Mouse (Mus musculus) G1E (cell line): ENCODE measurements around the gene Ldlrad3. TPM values are rescaled to one million over a fixed set of nuclear protein-coding genes. Genes with fewer than 3 reads are reported as not detected.

ENCODE experiments used
- ATAC-seq: 2 replicates; pipeline ENCODE4 v1.8.0; 2016; ENCODE audit warnings: mild to moderate bottlenecking; ENCODE audit not compliant: insufficient number of reproducible peaks, poor library complexity, low FRiP score, severe bottlenecking; ENCODE audit errors: extremely low read depth
- DNase-seq: peaks from one replicate; pipeline ENCODE4 v3.0.0; 2012; ENCODE audit warnings: low spot score
- H3K27me3 ChIP-seq: 2 replicates; pipeline ENCODE4 v1.6.1; 2012; ENCODE audit warnings: mild to moderate bottlenecking, low read length, inconsistent platforms; ENCODE audit not compliant: insufficient read depth
- H3K36me3 ChIP-seq: replicated peaks from 2 replicates; pipeline ENCODE3; 2012; ENCODE audit warnings: mild to moderate bottlenecking, inconsistent platforms
- H3K4me1 ChIP-seq: 2 replicates; pipeline ENCODE4 v1.6.1; 2012; ENCODE audit warnings: low read depth, low read length, inconsistent platforms, mixed read lengths; ENCODE audit not compliant: insufficient read depth
- H3K4me3 ChIP-seq: 2 replicates; pipeline ENCODE4 v1.5.1; 2012; ENCODE audit warnings: low read depth, mild to moderate bottlenecking, inconsistent platforms, low read length, moderate library complexity, mixed read lengths
- H3K9me3 ChIP-seq: replicated peaks from 2 replicates; pipeline ENCODE4 v1.6.1; 2012; ENCODE audit warnings: inconsistent platforms
- CTCF ChIP-seq: IDR thresholded peaks from 2 replicates; pipeline ENCODE4 v1.5.1; 2012; ENCODE audit warnings: low read depth, low read length, inconsistent platforms, mixed read lengths
- GATA1 ChIP-seq: IDR thresholded peaks from 2 replicates; pipeline ENCODE4 v1.6.1; 2012; ENCODE audit warnings: borderline replicate concordance, low read length, inconsistent platforms, mixed read lengths
- GATA2 ChIP-seq: IDR thresholded peaks from 2 replicates; pipeline ENCODE4 v1.6.1; 2012; ENCODE audit warnings: low read depth, low read length, inconsistent platforms, borderline replicate concordance
- POLR2AphosphoS5 ChIP-seq: IDR thresholded peaks from 2 replicates; pipeline ENCODE4 v1.6.1; 2012; ENCODE audit warnings: low read depth, low read length, inconsistent platforms; ENCODE audit not compliant: insufficient replicate concordance
- TAL1 ChIP-seq: conservative IDR thresholded peaks from 2 replicates; pipeline ENCODE4 v1.6.1; 2012; ENCODE audit warnings: low read depth, low read length, inconsistent platforms, mixed read lengths
- polyA plus RNA-seq: library from polyadenylated mRNA; stranded (reverse); fragments of >175 nt; gene quantifications from 2 replicates; pipeline ENCODE4 v1.2.3, GENCODE M21; 2012
- total RNA-seq, 2 experiments: library from RNA; stranded (forward) in 1 of 2; stranded (reverse) in 1 of 2; fragments of 200-1000 nt in 1 of 2; fragments of >200 nt in 1 of 2; fragmentation: Nextera tagmentation in 1 of 2; gene quantifications; 2 replicates each; pipeline ENCODE4 v1.2.3; 2014 to 2017

Gene Ldlrad3
- total and polyA plus RNA-seq, 3 experiments = 0.01 to 0.38 TPM; not detected in 1

DNA sequence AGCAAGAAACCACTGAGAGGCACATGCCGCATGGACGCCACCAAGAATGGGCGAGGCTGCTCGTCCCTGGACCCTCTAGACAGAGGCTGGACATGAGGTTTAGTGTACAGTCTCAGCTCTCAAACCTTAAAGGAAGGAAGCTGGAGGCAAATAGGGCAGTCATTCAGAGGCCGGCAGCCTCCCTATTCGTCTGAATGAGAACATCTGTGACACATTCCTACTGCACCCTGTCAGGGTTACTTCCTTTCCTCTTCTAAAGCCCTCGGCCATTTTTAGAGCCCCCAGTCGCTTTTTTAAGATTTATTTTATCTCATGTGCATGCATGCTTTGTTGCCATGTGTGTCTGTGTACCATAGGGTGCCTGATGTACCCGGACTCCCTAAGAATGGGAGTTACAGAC is 29.2 kb downstream of the Ldlrad3 start:
- no peak for ATAC-seq
- Histone ChIP-seq H3K4me3 (no peak overlapping the region), H3K4me1 (no peaks in the 10 kb centered on the region), H3K27me3 (peaks cover 8% of the 10 kb centered on the region; the same call in 1 of the 2 replicates), H3K9me3 (no peaks in the 10 kb centered on the region), H3K36me3 (no peaks in the 10 kb centered on the region)
- no peak for TF ChIP-seq CTCF
- no peak for TF ChIP-seq GATA2
- no peak for DNase-seq

DNA sequence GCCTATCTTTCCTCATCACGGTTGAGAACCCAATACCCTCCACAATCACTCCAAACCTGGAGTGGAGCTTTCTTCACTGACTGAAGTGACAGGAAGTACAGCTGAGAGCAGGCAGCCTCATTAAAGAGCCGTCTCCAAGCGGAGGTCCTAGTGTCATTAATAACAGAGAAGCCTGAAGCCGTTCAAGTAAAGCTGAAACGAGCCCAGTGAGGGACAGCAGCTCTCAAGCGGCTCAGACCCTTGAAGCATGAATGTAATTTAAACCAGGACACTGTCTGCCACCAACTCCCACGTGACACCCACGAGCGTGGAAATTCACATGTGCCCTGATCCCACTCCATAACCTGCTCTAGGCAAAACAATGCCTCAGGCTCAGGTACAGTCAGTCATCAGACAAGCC is 29.7 kb downstream of the Ldlrad3 start:
- TF ChIP-seq POLR2AphosphoS5 (no peak), TAL1 (no peak), GATA1 (no peak), GATA2 (no peak), CTCF (no peak)
- no peaks in the 10 kb centered on the region for H3K9me3 ChIP-seq
- H3K27me3 ChIP-seq = peaks cover 8% of the 10 kb centered on the region; the same call in 1 of the 2 replicates
- H3K4me3 ChIP-seq = no peak overlapping the region
- DNase-seq (no peak), ATAC-seq (no peak)
- no peaks in the 10 kb centered on the region for H3K36me3 ChIP-seq
- no peaks in the 10 kb centered on the region for H3K4me1 ChIP-seq

DNA sequence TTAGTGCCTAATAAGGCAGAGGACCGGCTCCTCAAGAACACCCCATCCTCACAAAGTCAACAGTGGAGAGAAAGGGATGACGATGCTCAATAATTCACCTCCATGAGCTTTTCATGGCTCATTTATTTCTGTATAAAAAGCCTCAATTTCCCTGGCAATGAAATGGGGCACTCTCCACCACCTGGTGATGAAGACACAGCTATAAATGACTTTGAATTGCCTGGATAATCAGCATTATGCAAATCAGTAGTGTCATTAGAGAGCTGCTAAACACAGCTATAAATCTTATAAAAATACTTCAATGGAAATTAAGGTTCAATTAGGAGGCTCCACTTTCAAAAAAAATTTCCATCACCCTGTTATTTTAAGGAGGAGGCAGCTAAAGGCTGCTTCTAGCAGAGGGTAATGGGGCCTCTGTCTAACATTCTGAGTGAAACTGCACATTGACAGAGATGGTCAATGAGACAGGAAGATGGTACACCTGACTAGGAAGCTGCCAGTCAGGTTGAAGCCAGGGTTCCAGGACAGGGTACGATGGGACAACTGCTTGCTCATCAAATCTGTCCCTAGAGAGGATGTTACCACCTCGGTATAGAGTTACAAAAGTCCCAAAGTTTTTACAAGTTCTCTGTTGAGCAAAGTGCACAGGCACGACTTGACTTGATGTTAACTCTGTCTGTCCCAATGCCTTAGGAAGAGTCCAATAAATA is 30.7 kb downstream of the Ldlrad3 start:
- Histone ChIP-seq H3K27me3 (peaks cover 8% of the 10 kb centered on the region; the same call in 1 of the 2 replicates), H3K36me3 (no peaks in the 10 kb centered on the region), H3K9me3 (no peaks in the 10 kb centered on the region), H3K4me3 (no peak overlapping the region), H3K4me1 (no peaks in the 10 kb centered on the region)
- ATAC-seq = no peak
- TF ChIP-seq TAL1 (no peak), GATA1 (no peak), GATA2 (no peak), POLR2AphosphoS5 (no peak), CTCF (no peak)
- DNase-seq = no peak

DNA sequence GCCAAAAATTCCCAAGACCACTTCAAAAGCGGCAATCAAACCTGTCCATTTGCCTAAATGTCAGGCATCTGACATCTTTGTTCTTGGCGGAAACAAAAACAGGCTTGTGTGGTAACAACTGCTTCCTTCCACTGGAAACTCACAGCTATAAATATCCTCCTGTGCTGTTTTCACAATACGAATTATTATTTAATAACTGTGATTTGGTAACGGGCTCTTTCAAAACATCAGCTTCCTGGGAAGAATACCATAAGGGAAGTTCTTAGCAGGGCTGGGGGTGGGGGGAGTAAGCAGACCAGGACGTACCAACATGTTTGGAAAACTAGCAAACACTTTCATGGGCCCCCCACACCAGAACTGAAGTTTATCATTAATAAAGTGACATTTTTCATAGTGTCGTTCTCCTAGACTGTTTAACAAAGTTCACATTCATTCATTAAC is 31.4 kb downstream of the Ldlrad3 start:
- Histone ChIP-seq H3K36me3 (no peaks in the 10 kb centered on the region), H3K27me3 (0 out of 2 replicates have a peak, but pooled peaks cover 4% of the 10 kb centered on the region), H3K4me1 (no peaks in the 10 kb centered on the region), H3K4me3 (no peak overlapping the region), H3K9me3 (no peaks in the 10 kb centered on the region)
- no peak for ATAC-seq
- DNase-seq = no peak
- no peak for TF ChIP-seq GATA1
- TF ChIP-seq TAL1 = no peak
- TF ChIP-seq GATA2 = no peak
- no peak for TF ChIP-seq CTCF
- no peak for TF ChIP-seq POLR2AphosphoS5

DNA sequence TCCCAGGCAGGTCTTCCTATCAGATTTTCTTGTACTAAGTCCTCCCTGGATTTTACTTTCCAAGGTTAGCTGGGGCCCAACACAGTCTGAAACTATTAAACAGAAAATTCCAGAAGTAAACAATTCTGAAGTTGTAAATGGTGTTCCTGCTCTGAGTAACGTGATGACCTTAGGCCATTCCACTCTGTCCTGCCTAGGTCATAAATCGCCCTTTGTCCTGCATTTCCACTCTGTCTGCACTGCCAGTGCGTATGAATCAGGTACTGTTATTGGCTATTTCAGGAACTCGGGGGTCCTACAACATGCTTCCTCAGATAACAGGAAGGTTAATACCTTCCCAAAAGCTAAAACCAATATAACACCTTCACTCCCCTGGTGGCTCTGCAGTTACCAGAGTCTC is 31.9 kb downstream of the Ldlrad3 start:
- H3K36me3 ChIP-seq = no peaks in the 10 kb centered on the region
- no peak for ATAC-seq
- TF ChIP-seq CTCF = no peak
- no peak for TF ChIP-seq GATA1
- no peak for TF ChIP-seq GATA2
- TF ChIP-seq POLR2AphosphoS5 = no peak
- no peak for TF ChIP-seq TAL1

DNA sequence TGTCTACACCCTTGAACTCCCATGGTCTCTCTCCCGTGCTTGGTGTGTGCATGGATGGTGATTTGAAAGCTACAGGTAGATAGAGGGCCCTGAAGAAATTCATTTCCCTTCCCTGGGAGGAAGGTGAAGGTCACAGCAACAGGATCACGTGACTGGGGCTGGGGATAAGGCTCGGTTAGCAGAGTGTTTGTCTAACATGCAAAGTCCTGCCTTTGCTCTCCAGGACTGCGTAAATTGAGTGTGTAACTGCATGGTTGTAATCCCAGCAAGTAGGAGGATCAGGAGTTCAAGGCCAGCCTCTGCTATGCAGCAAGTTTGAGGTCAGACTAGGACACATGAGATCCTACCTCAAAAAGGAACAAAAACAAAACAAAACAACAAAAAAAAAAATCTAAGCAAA is 32.7 kb downstream of the Ldlrad3 start:
- ATAC-seq (no peak), DNase-seq (no peak)
- H3K36me3 ChIP-seq = no peaks in the 10 kb centered on the region
- no peaks in the 10 kb centered on the region for H3K9me3 ChIP-seq
- H3K4me1 ChIP-seq = no peaks in the 10 kb centered on the region
- 0 out of 2 replicates have a peak, but pooled peaks cover 4% of the 10 kb centered on the region for H3K27me3 ChIP-seq
- no peak overlapping the region for H3K4me3 ChIP-seq
- TF ChIP-seq CTCF (no peak), GATA1 (no peak), GATA2 (no peak), TAL1 (no peak), POLR2AphosphoS5 (no peak)

More for the DNA sequence above, 31.9 kb downstream of the Ldlrad3 start:
- no peaks in the 10 kb centered on the region for H3K4me1 ChIP-seq
- no peaks in the 10 kb centered on the region for H3K9me3 ChIP-seq
- no peak for DNase-seq
- no peak overlapping the region for H3K4me3 ChIP-seq
- 0 out of 2 replicates have a peak, but pooled peaks cover 4% of the 10 kb centered on the region for H3K27me3 ChIP-seq
